Mouse (Mus musculus) spleen, adult 18-20 months (tissue): Measurements from ENCODE around the gene Tbx5.

ENCODE experiments used
- DNase-seq, 2 experiments: peaks; one replicate each; pipeline ENCODE4 v3.0.0; 2022; ENCODE audit warnings: mixed read lengths in 2 of 2

Gene Tbx5

DNA sequence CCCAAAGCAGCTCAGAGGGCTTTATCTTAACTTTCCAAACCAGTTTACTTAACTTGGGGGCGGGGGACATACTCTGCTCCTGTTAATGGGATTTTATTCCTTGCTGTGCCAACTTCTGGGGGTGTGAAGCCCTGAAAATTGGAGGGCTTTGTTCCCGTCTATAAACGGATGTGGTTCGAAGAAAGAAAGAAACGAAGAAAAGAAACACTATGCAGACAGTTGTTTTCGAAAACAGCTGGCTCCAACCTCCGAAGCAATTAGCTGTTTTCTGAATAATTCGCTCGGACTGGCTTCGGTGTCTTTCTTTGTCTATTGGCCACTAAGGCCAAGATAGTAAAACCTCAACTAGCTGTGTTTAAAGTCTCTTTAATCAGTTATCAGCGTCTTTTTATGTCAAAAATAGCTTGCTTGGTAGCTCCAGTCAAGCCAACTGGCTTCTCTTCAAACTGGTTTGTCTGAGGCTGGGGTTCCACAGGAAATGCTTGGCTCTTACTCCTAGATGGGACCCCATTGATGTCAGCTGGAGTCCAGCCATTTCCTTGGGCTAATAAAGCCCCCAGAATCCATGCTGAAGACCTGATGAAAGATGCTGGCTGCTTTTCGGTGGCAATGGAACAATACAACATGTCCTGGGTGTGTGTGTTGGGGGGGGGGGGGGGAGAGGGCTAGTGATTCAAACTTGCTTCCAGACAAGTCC, 21.3 kb upstream of the Tbx5 start:
- no peak for DNase-seq

GRCm38 (mm10) chr5:119815247-119815646, 17.2 kb upstream of the Tbx5 start:
- no peak for DNase-seq

DNA sequence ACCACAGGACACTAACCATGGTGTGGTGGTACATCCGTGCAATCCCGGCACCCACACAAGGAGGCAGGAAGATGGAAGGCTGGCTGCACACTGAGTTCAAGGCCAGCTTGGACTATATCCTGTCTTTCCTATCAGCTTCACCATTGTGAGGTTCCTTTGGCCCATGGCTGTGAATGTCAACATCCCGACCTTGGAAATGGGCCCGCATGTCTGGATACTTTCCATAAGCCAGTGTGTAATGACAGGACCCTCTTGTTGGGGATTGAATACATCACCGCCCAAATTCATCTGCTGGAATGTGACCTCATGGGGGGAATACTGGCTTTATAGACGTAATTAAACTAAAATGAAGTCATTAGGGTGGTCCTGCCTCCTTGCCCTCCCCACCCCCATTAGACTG, 12.0 kb upstream of the Tbx5 start:
- DNase-seq: no peak

- no peak for DNase-seq
Measured at GRCm38 (mm10) chr5:119821506-119821905, 11.0 kb upstream of the Tbx5 start.

GRCm38 (mm10) chr5:119827341-119827740, 5.1 kb upstream of the Tbx5 start:
- DNase-seq: no peak

- DNase-seq: no peak
Measured at GRCm38 (mm10) chr5:119830611-119831010, 1.9 kb upstream of the Tbx5 start.

- no peak for DNase-seq
Measured at GRCm38 (mm10) chr5:119831201-119831771, 1.2 kb upstream of the Tbx5 start.

DNA sequence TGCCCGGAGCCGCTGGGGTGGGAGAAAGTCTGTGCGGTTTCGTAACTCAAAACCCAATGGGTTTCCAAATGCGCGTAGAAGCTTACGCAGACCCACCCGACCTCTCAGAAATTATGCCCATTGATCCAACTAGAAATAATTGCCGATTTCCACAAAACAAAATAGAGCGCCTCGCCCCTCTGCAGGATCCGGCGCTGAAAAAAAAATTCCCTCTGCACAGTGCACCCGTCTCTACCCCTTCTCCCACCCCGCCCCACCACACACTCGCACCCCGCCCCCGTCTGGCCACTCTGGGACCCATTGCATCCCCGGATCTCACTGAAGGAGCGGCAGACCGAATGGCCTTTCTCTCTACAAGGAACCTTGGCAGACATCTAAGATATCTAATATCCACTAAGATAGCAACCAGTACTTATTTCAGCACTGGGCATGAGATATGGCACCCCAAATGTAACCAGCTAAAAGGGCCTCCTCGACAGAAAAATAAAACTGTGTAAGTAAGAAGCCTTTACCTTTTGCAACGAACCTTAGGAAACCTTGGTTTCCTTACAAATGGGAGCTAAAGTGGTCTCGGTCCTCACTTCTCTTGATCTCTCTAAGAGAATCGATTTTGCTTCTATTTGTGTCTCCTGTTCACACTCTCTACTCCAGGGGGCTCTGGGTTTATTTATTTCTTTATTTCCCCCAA, 533 bp upstream of the Tbx5 start:
- no peak for DNase-seq

DNA sequence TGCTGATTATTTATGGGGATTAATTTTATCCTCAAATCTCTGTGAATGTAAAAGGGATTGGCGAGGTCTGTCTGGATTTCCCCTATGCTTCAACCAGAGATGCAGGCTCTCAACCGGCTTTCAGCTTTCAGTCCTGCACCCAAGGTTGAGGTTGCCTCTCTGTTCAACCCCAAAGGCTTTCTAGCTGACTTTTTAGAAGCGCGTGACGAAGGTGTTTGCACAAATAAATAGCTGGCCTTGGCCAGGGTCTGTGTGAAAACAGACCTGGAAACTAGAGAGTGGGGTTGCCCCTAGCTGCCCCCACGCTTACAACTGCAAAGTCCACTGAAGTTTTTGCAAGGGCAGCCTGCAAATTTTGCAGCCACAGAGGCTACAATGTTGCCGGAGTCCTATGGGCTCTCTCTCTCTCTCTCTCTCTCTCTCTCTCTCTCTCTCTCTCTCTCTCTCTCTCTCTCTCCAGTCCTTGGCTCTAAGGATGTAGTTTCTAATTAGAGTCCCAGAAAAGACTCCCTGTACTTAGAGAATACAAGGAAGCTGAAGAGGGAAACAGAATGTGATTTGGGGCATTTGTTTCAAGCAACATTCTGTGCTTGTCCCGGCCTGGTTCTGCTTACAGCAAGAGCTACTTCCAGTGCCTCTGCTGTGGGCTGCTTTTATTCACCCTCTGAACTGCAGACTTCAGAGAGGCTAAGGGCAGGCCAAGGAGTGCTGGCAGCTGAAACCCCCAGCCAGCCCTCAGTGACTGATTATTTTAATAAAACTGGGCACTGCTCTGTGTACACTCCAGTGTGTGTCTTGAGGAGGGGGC, 959 bp downstream of the Tbx5 start:
- DNase-seq: no peak

DNA sequence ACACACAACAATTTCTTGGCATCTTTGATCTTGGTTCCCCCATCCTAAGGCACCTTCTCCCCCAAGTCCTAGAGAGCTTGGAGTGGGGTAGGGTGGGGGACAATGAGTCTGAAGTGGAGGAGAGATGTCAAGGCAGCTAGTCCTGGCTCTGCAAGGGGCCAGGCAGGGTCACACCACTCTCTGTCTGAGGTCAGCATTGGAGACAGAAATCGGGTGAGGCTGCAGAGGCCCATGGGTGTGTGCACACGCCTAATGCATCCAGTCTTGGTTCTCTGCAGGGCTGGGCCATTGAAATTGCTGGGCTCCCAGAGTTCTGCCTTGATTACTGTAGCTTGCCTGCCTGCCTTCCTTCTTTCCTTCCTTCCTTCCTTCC, 1.5 kb downstream of the Tbx5 start:
- no peak for DNase-seq

GRCm38 (mm10) chr5:119835053-119835867, 2.8 kb downstream of the Tbx5 start:
- no peak for DNase-seq

GRCm38 (mm10) chr5:119835868-119836209, 3.4 kb downstream of the Tbx5 start:
- no peak for DNase-seq

DNA sequence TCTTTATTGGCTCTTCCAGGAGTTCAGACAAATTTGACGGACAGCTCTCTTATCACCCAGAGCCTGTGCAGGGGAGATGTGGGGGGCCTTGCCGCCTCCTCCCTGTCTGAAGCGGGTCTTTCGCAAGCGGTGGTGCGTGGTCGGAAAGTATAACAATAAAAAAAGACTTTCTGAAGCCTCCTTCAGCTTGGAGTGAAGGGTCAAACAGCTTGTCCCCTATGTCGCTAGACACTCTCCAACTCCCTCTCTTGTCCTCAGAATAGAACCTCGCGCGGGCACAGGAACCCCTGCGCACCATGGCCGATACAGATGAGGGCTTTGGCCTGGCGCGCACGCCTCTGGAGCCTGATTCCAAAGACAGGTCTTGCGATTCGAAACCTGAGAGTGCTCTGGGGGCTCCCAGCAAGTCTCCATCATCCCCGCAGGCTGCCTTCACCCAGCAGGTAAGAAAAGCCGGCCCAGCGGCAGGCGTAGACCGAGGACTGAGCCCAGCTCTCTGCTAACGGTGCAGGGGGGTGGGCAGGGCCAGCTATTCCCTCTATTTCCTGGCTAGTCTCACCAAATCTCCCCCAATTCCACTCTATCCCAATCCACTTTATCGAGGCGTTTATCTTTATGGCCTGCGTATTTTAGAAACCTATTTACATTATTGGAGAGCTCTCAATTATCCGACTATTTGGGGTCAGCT, 4.3 kb downstream of the Tbx5 start:
- DNase-seq: no peak

DNA sequence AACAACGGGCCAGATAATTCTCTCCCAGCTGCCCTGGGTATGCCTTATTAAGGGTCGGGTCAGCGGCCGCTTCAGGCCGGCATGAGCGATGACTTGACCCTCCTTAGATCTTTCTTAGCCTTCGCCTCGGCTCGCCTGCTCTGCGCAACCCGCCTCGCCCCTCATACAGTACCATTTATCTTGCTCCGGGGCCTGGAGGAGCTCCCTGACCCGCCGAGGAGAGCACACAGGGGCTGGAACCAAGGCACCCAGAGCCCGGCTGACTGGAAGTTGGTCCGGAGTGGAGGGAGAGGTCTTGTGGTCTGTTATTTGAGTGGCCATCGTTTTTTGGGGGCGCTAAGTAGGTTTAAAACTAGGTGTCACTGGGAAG, 4.8 kb downstream of the Tbx5 start:
- no peak for DNase-seq

DNA sequence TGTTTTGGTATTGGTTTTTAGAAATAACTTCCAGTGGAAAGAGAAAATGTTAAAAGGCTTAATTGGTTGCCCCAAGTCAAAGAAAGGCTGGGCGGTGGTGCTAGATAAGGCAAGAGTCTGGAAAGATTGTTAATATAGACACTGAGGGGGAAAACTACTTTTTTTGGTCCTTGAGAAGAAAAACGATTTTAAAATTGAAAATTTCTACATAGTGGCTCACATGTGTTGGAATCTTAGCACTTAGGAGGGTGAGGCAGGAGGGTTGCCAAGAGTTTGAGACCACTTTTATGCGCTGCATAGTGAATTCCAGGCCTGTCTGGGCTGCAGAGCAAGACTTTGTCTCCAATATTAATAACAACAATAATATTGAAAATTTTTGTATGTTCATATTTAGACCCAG, 5.4 kb downstream of the Tbx5 start:
- no peak for DNase-seq

DNA sequence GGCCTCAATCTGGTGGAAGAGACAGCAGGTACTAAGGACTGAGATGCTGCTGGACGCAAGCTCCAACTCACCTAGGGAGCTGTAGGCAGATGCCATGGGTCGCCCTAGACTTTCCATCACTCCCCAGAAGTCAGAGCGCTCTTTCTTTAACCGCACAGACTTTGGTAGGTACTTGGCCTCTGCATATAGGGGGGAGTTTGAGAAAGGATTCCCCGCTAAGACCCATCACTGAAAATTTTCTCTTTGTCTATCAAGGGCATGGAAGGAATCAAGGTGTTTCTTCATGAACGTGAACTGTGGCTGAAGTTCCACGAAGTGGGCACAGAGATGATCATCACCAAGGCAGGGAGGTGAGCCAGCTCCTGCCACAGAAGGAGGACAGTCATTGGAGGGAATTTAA, 6.0 kb downstream of the Tbx5 start:
- DNase-seq: no peak

GRCm38 (mm10) chr5:119839156-119839555, 6.7 kb downstream of the Tbx5 start:
- DNase-seq: no peak

GRCm38 (mm10) chr5:119839616-119840368, 7.3 kb downstream of the Tbx5 start:
- no peak for DNase-seq

GRCm38 (mm10) chr5:119840404-119840803, 7.9 kb downstream of the Tbx5 start:
- no peak for DNase-seq

- no peak for DNase-seq
Measured at GRCm38 (mm10) chr5:119841634-119842420, 9.4 kb downstream of the Tbx5 start.
